Mouse (Mus musculus): ENCODE measurements around the gene Ms4a10. TPM values are rescaled to one million over a fixed set of nuclear protein-coding genes. Genes with fewer than 3 reads are reported as not detected.

Gene Ms4a10
- polyA plus RNA-seq, 1 experiment, result 2.2 TPM

GRCm38 (mm10) chr19:10979184-10980168 is 5.0 kb upstream of the Ms4a10 start:
- Histone ChIP-seq H3K27ac (ENCODE audit: control insufficient read depth, insufficient read depth, low read depth, low read length) (peak overlapping the region; percentile 71), H3K4me1 (ENCODE audit: control insufficient read depth, insufficient read depth, low read length) (peaks cover 3% of the 10 kb centered on the region; the same call in 1 of the 2 replicates), H3K27me3 (ENCODE audit: control insufficient read depth, insufficient read depth, low read length) (no peaks in the 10 kb centered on the region), H3K36me3 (ENCODE audit: control insufficient read depth, insufficient read depth, low read length) (no peaks in the 10 kb centered on the region), H3K4me3 (ENCODE audit: control insufficient read depth, low read depth, low read length) (no peak overlapping the region)
- peak; percentile 48; the same call in 1 of the 2 replicates for TF ChIP-seq CTCF (IDR thresholded peaks at IDR 0.05; ENCODE audit: control insufficient read depth, insufficient read depth, insufficient replicate concordance, low read depth, low read length)
- no peak for TF ChIP-seq POLR2A (IDR thresholded peaks at IDR 0.05; ENCODE audit: control insufficient read depth, low read depth, low read length)

- peak; percentile 9; the same call in 1 of the 2 replicates for TF ChIP-seq CTCF (IDR thresholded peaks at IDR 0.05; ENCODE audit: control insufficient read depth, insufficient read depth, insufficient replicate concordance, low read depth, low read length)
- no peak for TF ChIP-seq POLR2A (IDR thresholded peaks at IDR 0.05; ENCODE audit: control insufficient read depth, low read depth, low read length)
- H3K27me3 ChIP-seq (ENCODE audit: control insufficient read depth, insufficient read depth, low read length), result no peaks in the 10 kb centered on the region
- H3K4me1 ChIP-seq (ENCODE audit: control insufficient read depth, insufficient read depth, low read length), result peaks cover 3% of the 10 kb centered on the region; the same call in 1 of the 2 replicates
- H3K27ac ChIP-seq (ENCODE audit: control insufficient read depth, insufficient read depth, low read depth, low read length), result no peak overlapping the region
- H3K36me3 ChIP-seq (ENCODE audit: control insufficient read depth, insufficient read depth, low read length), result no peaks in the 10 kb centered on the region
- no peak overlapping the region for H3K4me3 ChIP-seq (ENCODE audit: control insufficient read depth, low read depth, low read length)
Measured at GRCm38 (mm10) chr19:10976318-10976717, 1.8 kb upstream of the Ms4a10 start.

- Histone ChIP-seq H3K27me3 (ENCODE audit: control insufficient read depth, insufficient read depth, low read length) (no peaks in the 10 kb centered on the region), H3K27ac (ENCODE audit: control insufficient read depth, insufficient read depth, low read depth, low read length) (peak overlapping the region; percentile 16; the same call in 1 of the 2 replicates), H3K4me1 (ENCODE audit: control insufficient read depth, insufficient read depth, low read length) (peaks cover 3% of the 10 kb centered on the region; the same call in 1 of the 2 replicates), H3K36me3 (ENCODE audit: control insufficient read depth, insufficient read depth, low read length) (no peaks in the 10 kb centered on the region), H3K4me3 (ENCODE audit: control insufficient read depth, low read depth, low read length) (no peak overlapping the region)
- no peak for TF ChIP-seq CTCF (IDR thresholded peaks at IDR 0.05; ENCODE audit: control insufficient read depth, insufficient read depth, insufficient replicate concordance, low read depth, low read length)
- TF ChIP-seq POLR2A (IDR thresholded peaks at IDR 0.05; ENCODE audit: control insufficient read depth, low read depth, low read length), result no peak
Measured at GRCm38 (mm10) chr19:10975187-10975586, 717 bp upstream of the Ms4a10 start.

- H3K27me3 ChIP-seq (ENCODE audit: control insufficient read depth, insufficient read depth, low read length), result no peaks in the 10 kb centered on the region
- H3K27ac ChIP-seq (ENCODE audit: control insufficient read depth, insufficient read depth, low read depth, low read length), result no peak overlapping the region
- no peak for TF ChIP-seq CTCF (IDR thresholded peaks at IDR 0.05; ENCODE audit: control insufficient read depth, insufficient read depth, insufficient replicate concordance, low read depth, low read length)
- no peak for TF ChIP-seq POLR2A (IDR thresholded peaks at IDR 0.05; ENCODE audit: control insufficient read depth, low read depth, low read length)
- H3K36me3 ChIP-seq (ENCODE audit: control insufficient read depth, insufficient read depth, low read length), result no peaks in the 10 kb centered on the region
- no peak overlapping the region for H3K4me3 ChIP-seq (ENCODE audit: control insufficient read depth, low read depth, low read length)
- no peaks in the 10 kb centered on the region for H3K4me1 ChIP-seq (ENCODE audit: control insufficient read depth, insufficient read depth, low read length)
Measured at GRCm38 (mm10) chr19:10973187-10973586, 1.3 kb downstream of the Ms4a10 start.

GRCm38 (mm10) chr19:10972660-10973059 is 1.8 kb downstream of the Ms4a10 start:
- no peak overlapping the region for H3K27ac ChIP-seq (ENCODE audit: control insufficient read depth, insufficient read depth, low read depth, low read length)
- H3K4me1 ChIP-seq (ENCODE audit: control insufficient read depth, insufficient read depth, low read length), result no peaks in the 10 kb centered on the region
- H3K27me3 ChIP-seq (ENCODE audit: control insufficient read depth, insufficient read depth, low read length), result no peaks in the 10 kb centered on the region
- H3K4me3 ChIP-seq (ENCODE audit: control insufficient read depth, low read depth, low read length), result no peak overlapping the region
- no peaks in the 10 kb centered on the region for H3K36me3 ChIP-seq (ENCODE audit: control insufficient read depth, insufficient read depth, low read length)
- TF ChIP-seq CTCF (IDR thresholded peaks at IDR 0.05; ENCODE audit: control insufficient read depth, insufficient read depth, insufficient replicate concordance, low read depth, low read length) (no peak), POLR2A (IDR thresholded peaks at IDR 0.05; ENCODE audit: control insufficient read depth, low read depth, low read length) (no peak)

GRCm38 (mm10) chr19:10970457-10970856 is 4.0 kb downstream of the Ms4a10 start:
- no peak for TF ChIP-seq POLR2A (IDR thresholded peaks at IDR 0.05; ENCODE audit: control insufficient read depth, low read depth, low read length)
- TF ChIP-seq CTCF (IDR thresholded peaks at IDR 0.05; ENCODE audit: control insufficient read depth, insufficient read depth, insufficient replicate concordance, low read depth, low read length), result no peak
- Histone ChIP-seq H3K4me3 (ENCODE audit: control insufficient read depth, low read depth, low read length) (no peak overlapping the region), H3K27ac (ENCODE audit: control insufficient read depth, insufficient read depth, low read depth, low read length) (no peak overlapping the region; the same call in 1 of the 2 replicates), H3K27me3 (ENCODE audit: control insufficient read depth, insufficient read depth, low read length) (no peaks in the 10 kb centered on the region), H3K36me3 (ENCODE audit: control insufficient read depth, insufficient read depth, low read length) (no peaks in the 10 kb centered on the region), H3K4me1 (ENCODE audit: control insufficient read depth, insufficient read depth, low read length) (no peaks in the 10 kb centered on the region)

GRCm38 (mm10) chr19:10968578-10968977 is 5.9 kb downstream of the Ms4a10 start:
- no peak overlapping the region for H3K4me3 ChIP-seq (ENCODE audit: control insufficient read depth, low read depth, low read length)
- H3K27ac ChIP-seq (ENCODE audit: control insufficient read depth, insufficient read depth, low read depth, low read length), result no peak overlapping the region
- no peaks in the 10 kb centered on the region for H3K36me3 ChIP-seq (ENCODE audit: control insufficient read depth, insufficient read depth, low read length)
- TF ChIP-seq CTCF (IDR thresholded peaks at IDR 0.05; ENCODE audit: control insufficient read depth, insufficient read depth, insufficient replicate concordance, low read depth, low read length) (no peak), POLR2A (IDR thresholded peaks at IDR 0.05; ENCODE audit: control insufficient read depth, low read depth, low read length) (no peak)
- peaks cover 3% of the 10 kb centered on the region; the same call in 1 of the 2 replicates for H3K4me1 ChIP-seq (ENCODE audit: control insufficient read depth, insufficient read depth, low read length)
- H3K27me3 ChIP-seq (ENCODE audit: control insufficient read depth, insufficient read depth, low read length), result no peaks in the 10 kb centered on the region

All from testis, adult 2 months (tissue).